Mouse (Mus musculus) ovary, adult 18-20 months (tissue): ENCODE results near the gene Cxcr2.

Experiments
- DNase-seq: peaks from one replicate; pipeline ENCODE4 v3.0.0; 2022; ENCODE audit warnings: low spot score, mixed read lengths

The Cxcr2 gene

DNA sequence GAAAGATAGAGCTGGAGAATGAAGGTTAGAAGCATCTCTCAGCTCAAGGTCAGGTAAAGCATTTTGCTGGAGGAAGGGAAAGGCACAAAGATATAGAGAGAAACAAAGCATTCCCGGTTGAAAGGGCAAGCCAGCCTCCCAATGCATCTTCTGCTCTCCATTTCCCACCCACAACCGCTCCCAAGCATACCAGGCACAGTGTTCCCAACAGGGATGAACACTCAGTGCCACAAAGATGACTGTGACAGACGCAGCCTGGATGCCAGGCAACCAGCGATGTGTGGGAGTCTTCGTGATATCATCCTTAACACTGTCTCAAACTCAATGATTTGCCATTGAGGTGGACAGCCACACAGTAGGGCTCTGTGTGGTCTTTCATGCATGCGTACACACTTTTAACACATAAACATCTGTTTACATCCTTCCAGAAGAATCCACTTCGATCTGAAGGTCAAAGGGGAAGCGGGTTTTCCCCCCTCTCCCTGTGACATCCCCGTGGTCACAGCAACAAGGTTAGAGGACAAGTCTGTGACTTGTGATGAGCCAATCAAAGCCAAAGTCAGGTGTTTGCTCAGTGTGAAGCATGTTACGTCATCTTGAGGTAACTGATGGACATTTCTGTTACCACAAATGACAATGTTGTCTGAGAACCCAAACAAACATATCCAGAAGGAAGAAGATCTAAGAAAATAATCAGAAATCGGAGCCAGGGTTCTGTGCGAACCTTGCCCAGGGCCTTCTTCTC, 44.1 kb downstream of the Cxcr2 start:
- no peak for DNase-seq

GRCm38 (mm10) chr1:74199046-74199445, 45.3 kb downstream of the Cxcr2 start:
- no peak for DNase-seq

GRCm38 (mm10) chr1:74201048-74201844, 47.5 kb downstream of the Cxcr2 start:
- no peak for DNase-seq

DNA sequence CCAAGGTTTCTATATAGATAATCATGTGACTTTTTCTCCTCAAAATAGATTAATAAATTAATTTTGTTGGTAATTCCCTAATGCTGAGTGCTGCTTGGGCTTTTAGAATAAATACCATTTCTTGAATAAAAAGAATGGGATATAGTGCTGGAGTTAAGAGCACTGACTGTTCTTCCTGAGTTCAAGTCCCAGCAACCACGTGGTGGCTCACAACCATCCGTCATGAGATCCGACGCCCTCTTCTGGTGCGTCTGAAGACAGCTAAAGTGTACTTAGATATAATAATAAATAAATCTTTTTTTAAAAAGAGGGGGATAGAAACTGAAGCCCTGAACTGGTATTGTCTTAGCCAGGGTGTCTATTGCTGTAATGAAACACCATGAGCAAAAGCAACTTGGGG, 49.7 kb downstream of the Cxcr2 start:
- DNase-seq: no peak

DNA sequence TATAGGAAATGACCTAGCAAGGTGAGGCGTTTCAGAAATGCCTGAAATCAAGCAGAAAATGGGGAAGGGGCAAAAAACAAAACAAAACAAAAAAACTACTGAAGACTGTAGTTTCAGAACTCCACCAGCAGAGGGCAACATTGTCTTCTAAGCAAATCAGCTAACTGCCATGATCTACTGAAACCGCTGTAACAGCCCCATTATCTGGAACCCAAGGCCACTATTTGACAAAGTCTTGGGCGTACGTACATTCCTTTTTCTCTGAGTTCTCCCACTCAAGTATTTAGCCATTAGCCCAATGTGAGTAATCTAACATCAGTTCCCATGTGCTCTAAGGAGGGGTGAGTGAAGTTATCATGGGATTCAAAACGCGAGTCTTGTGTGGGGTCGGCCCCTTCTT, 52.1 kb downstream of the Cxcr2 start:
- no peak for DNase-seq

DNA sequence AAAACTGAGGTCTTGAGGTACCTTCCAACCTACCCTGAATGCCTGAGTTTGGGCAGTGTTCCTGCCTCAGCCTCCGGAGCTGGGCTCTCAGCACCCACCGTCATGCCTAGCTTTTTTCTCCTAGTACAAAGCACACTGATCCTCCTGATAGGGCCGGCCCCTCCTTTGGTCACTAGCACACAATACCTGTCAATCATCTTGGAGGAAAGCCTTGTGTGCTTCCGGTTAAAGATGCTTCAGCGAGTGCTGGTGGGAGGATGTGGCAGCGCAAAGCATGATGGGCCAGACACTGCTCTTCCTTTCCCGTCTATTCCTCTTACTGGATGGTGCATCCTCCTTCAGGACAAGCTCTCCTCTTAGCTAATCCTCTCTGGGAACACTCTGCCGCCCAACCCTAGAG, 52.9 kb downstream of the Cxcr2 start:
- no peak for DNase-seq

- no peak for DNase-seq
These were observed 54.1 kb downstream of the Cxcr2 start for GRCm38 (mm10) chr1:74207906-74208305.

- no peak for DNase-seq
These were observed 55.2 kb downstream of the Cxcr2 start for GRCm38 (mm10) chr1:74208941-74209340.
